Mouse (Mus musculus): ENCODE results near the gene Eif4e3. TPM values are rescaled to one million over a fixed set of nuclear protein-coding genes. Genes with fewer than 3 reads are reported as not detected.

Gene Eif4e3
- 10 to 100 TPM; 14.9 to 17.3 TPM for total RNA-seq (2021)

- intact Hi-C loops (cut with DNase I), result no loop called here
- peak; percentile 29 to 40 for DNase-seq (ENCODE audit: low spot score in 2 of 2)
Measured at GRCm38 (mm10) chr6:99666318-99667171, at the start of gene Eif4e3, which contains the start of gene Gm20696. TSS of gene Eif4e3 (minus strand) at chr6:99666771. TSS of gene Gm20696 (minus strand) at chr6:99666797.

- DNase-seq (ENCODE audit: low spot score in 2 of 2), result no peak
- intact Hi-C loops (cut with DNase I), result no loop called here
Measured at GRCm38 (mm10) chr6:99715913-99716312, 49.3 kb upstream of the Eif4e3 start.

- DNase-seq (ENCODE audit: low spot score in 2 of 2), result no peak
- intact Hi-C loops (cut with DNase I), result no loop called here
Measured at GRCm38 (mm10) chr6:99715191-99715590, 48.6 kb upstream of the Eif4e3 start.

- intact Hi-C loops (cut with DNase I), result no loop called here
- DNase-seq (ENCODE audit: low spot score in 2 of 2), result no peak
Measured at GRCm38 (mm10) chr6:99713256-99713655, 46.7 kb upstream of the Eif4e3 start.

- no peak for DNase-seq (ENCODE audit: low spot score in 2 of 2)
- intact Hi-C loops (cut with DNase I), result no loop called here
Measured at GRCm38 (mm10) chr6:99711576-99712101, 45.1 kb upstream of the Eif4e3 start.

GRCm38 (mm10) chr6:99700484-99700883, 33.9 kb upstream of the Eif4e3 start:
- no peak for DNase-seq (ENCODE audit: low spot score in 2 of 2)
- intact Hi-C loops (cut with DNase I), result no loop called here

- intact Hi-C loops (cut with DNase I), result no loop called here
- peak in 1 of 2 experiments; percentile 32 for DNase-seq (ENCODE audit: low spot score in 2 of 2)
Measured at GRCm38 (mm10) chr6:99692916-99693841, 26.6 kb upstream of the Eif4e3 start.

- intact Hi-C loops (cut with DNase I), result no loop called here
- DNase-seq (ENCODE audit: low spot score in 2 of 2), result peak; percentile 60 to 76
Measured at GRCm38 (mm10) chr6:99692206-99692915, 25.8 kb upstream of the Eif4e3 start, which contains the start of gene Gpr27. TSS of gene Gpr27 (plus strand) at chr6:99692679.

DNA sequence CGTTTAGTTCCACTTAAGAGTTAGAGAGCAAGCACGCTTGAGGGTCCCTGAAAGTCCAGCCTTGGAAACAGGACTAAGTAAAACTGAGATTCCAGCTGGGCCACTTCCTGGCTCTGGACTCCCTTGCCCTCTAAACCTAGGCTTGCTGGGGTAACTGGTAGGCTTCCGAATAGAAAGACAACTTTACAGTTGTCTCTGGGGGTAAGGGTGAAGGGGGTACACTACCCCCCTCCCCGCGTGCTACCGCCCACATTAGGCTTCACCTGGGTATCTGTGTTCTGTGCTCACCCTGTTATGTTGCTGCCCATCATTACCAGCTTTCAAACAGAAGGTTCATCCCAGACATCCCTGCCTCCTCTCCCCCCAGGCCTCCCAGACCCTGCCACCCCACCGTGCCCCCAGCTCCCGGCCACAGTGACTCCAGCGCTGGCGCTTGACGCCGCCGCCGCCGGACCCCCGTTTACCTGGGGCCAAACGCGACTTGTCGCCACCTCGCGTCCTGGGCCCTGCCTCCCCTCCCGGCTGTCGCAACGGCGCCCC, 25.2 kb upstream of the Eif4e3 start:
- peak in 1 of 2 experiments; percentile 14 for DNase-seq (ENCODE audit: low spot score in 2 of 2)
- intact Hi-C loops (cut with DNase I), result no loop called here

DNA sequence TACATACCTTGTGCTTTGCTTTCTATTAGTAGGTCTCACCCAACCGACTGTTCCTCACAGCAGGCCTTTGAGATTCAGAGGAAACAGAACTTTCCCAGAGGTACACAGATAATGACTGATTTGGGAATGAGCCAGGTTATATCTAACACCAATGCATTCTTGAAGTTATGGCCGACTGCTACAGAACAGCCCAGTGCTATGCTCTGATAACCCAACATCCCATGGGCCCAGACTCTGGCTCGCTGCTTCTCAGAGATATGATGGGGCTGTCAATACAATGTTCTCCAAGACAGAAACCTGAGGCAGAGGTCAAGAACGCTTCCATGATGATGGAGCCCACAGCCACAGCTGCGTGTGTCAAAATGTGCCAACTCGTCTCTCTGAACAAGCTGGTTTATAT, 21.9 kb upstream of the Eif4e3 start:
- intact Hi-C loops (cut with DNase I), result no loop called here
- DNase-seq (ENCODE audit: low spot score in 2 of 2), result no peak

- no peak for DNase-seq (ENCODE audit: low spot score in 2 of 2)
- intact Hi-C loops (cut with DNase I), result no loop called here
Measured at GRCm38 (mm10) chr6:99684899-99685298, 18.3 kb upstream of the Eif4e3 start.

DNA sequence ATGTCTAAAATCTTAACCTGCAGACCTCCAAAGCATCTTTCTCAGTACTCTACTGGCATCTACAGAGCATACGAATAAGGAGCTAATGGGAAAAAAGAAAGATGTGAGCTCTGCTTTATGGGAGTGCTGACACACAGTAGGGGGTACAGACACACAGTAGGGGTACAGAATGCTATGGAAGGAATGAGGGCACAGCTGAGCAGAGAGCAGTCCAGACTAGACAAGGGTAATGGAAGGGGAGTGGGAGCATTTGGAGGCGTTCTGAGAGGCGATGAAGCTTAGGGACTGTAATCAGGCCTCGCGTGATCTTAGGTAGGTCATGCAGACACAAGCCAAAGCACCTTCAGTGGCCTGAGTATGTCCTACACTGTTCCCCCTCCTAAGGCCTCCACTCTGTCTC, 17.4 kb upstream of the Eif4e3 start:
- no peak for DNase-seq (ENCODE audit: low spot score in 2 of 2)
- intact Hi-C loops (cut with DNase I), result no loop called here

GRCm38 (mm10) chr6:99678108-99678507, 11.5 kb upstream of the Eif4e3 start:
- no peak for DNase-seq (ENCODE audit: low spot score in 2 of 2)
- intact Hi-C loops (cut with DNase I), result no loop called here

DNA sequence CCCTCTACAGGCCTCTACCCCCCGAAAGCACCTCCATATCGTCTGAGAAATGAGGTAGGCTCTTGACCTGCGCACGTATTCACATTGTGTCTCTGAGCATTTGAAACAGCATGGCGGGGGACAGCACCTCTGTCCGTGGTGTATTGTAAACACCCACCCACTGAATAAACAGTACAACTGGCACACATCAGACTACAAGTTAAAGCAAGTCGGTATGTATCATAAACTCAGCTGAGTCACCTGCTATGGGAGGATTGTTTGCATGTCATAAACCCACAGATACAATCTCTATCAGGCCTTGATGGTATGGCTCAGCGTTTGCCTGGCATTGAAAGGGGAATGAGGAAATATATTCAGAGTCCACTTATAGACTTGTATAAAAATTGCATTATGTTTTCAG, 10.8 kb upstream of the Eif4e3 start:
- intact Hi-C loops (cut with DNase I), result no loop called here

GRCm38 (mm10) chr6:99674482-99674881, 7.9 kb upstream of the Eif4e3 start:
- DNase-seq (ENCODE audit: low spot score in 2 of 2), result no peak
- intact Hi-C loops (cut with DNase I), result no loop called here

More for the DNA sequence above, 10.8 kb upstream of the Eif4e3 start:
- DNase-seq (ENCODE audit: low spot score in 2 of 2), result no peak

GRCm38 (mm10) chr6:99671768-99672167, 5.2 kb upstream of the Eif4e3 start:
- DNase-seq (ENCODE audit: low spot score in 2 of 2), result no peak
- intact Hi-C loops (cut with DNase I), result no loop called here

DNA sequence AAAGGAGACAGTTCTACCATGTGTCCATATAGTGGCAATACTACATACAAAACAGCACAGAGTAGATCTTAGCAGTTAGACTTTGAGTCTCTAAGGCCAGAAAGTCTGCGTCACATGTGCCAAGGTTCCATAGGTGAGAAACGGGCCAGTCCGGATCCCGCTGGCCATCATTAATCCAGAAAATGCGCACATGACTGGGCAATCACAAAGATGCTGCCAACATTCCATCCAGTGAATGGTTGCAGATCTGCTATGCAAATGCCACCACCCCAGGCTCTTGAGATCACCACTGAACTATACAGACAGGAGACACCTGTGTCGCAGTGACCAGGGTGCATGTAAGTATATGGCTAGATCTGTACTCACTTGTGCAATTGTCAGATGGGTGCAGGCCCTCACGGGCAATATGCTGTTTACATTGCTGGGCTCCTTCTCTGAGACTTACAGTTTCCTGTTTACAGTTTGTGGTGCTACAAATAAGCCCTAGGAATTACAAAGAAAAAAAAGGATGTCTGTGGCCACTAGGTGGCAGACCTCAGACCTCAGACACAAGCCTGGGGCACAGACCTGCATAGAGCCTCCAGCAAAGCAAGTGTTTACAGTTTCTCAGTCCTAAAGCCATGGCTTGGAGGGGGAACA, 4.0 kb upstream of the Eif4e3 start:
- intact Hi-C loops (cut with DNase I), result no loop called here
- DNase-seq (ENCODE audit: low spot score in 2 of 2), result peak in 1 of 2 experiments; percentile 55

DNA sequence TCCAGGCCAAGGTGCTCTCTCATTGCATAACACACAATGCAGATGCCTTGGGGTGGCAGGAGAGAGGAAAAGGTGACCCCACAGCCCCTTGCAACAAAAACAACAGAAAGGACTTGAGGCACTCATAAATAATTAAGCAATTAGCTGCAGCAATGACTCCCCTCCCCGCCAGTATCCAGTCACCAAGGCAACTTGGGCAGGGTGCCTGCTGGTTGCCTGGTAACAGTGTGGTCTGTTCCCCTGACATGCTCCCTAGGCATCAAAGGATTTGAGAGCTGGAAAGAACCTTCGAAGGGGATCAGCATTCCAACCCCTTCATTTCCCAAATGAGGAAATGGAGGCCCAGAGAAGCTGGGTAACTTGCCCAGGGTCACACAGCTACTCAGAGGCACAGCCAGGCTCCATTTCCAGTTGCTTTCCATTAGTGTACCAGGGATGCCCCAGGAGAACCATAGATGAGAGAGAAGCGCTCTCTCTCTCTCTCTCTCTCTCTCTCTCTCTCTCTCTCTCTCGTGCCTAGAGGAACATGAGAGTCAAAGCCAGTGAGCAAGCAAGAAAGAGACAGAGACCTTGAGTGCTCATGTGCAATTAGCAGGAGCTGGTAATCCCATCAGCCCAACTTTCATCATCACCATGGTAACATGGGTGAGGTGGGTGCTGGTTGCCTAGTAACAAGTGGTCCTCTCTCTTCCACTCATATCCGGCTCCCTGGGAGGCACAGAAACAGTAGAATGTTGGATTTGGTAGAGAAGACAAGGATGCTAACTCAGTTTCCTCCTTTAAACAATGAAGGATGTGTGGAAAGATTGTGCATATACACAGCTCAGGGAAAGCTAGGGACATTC, 3.1 kb upstream of the Eif4e3 start:
- intact Hi-C loops (cut with DNase I), result no loop called here
- peak; percentile 68 to 71 for DNase-seq (ENCODE audit: low spot score in 2 of 2)

Measured in left cerebral cortex, postnatal 36 days (tissue).